Mouse (Mus musculus): ENCODE results near the gene Slc5a9. TPM values are rescaled to one million over a fixed set of nuclear protein-coding genes. Genes with fewer than 3 reads are reported as not detected.

The Slc5a9 gene
- not detected for polyA plus RNA-seq (2017; shearing (Covaris generic))

GRCm38 (mm10) chr4:111902775-111903174 lies at the start of gene Slc5a9:
Slc5a9 (minus strand) TSS chr4:111902918.

GRCm38 (mm10) chr4:111919092-111919491 lies 16.4 kb upstream of the Slc5a9 start, which contains the start of gene Skint8:
Skint8 (plus strand) TSS chr4:111919392.

Other genes starting within 250 kb of the Slc5a9 start
- 36.4 TPM for gene Spata6, start 182.9 kb downstream of the Slc5a9 start, polyA plus RNA-seq (2017; shearing (Covaris generic))
- not detected for gene Skint8, start 16.5 kb upstream of the Slc5a9 start, polyA plus RNA-seq (2017; shearing (Covaris generic))
- gene Skint7, start 70.0 kb upstream of the Slc5a9 start, polyA plus RNA-seq (2017; shearing (Covaris generic)), result not detected
- not detected for gene Skint1, start 103.4 kb upstream of the Slc5a9 start, polyA plus RNA-seq (2017; shearing (Covaris generic))
- gene Skint4, start 169.1 kb upstream of the Slc5a9 start, polyA plus RNA-seq (2017; shearing (Covaris generic)), result not detected